9 mouse cellular contexts compared by ENCODE assay signal in the genomic region with DNA sequence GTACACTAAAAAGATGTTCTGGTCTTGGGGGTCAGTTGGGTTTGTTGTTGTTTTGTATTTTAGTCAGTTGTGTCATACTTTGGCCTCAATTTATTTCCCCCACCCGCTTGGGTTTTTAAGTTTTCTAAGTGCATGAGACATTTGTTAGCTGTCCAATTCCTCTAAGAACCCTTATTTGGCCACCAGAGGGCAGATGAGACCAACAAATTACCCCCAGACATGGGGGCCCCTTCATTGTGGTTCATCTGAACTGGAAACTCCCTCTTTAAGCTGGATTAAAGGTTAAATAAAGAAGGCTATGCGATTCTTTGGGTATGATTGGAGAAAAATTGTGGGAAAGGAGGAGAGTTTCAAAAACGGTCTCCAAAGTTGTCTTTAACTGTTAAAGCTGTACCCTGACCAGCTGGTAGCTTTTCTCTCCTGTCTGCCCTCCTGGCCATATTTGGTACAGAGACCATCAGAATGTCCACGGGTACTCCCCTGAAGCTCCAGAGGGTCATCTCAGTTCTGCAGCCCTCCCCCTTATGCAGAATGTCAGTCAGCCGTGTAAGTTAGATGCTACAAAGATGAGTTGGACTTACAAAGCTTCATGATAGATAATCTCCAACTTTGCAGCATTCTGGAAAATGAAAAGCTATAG.
DNase-seq lines count a peak whose midpoint lies in the region; ATAC-seq and TF ChIP-seq lines count a peak whose summit lies in the region.
"Had no signal": no experiment of that assay in that cellular context is flagged by ENCODE, and none has a peak within 500 bp of the region (broad histone marks: within the 10 kb centered on the region; RNA-seq: fewer than 3 reads in every experiment).

No protein-coding gene starts in this region.

- no peaks in the 10 kb centered on the region for H3K9me3 ChIP-seq in embryonic facial prominence, embryonic 14.5 days (ENCODE audit: control insufficient read depth, low read length)
- no peaks in the 10 kb centered on the region for H3K9me3 ChIP-seq in lung, postnatal 0 days (ENCODE audit: low read length)

- DNase-seq in cerebellum, adult 18-20 months, result peak; percentile 8 to 14
- DNase-seq in cerebellum, adult 11-12 months, result no peak
- DNase-seq in thymus, postnatal 0 days (ENCODE audit: low spot score), result peak; percentile 31
- no peak for DNase-seq in thymus, adult 2 months
- DNase-seq in embryonic facial prominence, embryonic 14.5 days (ENCODE audit: low spot score), result peak; percentile 65
- peak; percentile 55 for DNase-seq in kidney, postnatal 10 days
- DNase-seq in lung, postnatal 0 days (ENCODE audit: low spot score), result peak; percentile 71
- DNase-seq in splenic B cell, adult 2 months (ENCODE audit: low read depth, low spot score), result peak; percentile 13

- WGBS in thymus, adult 2 months, result 39% methylated on average over 5 of the region's 5 CpGs
- 42% methylated on average over 5 of the region's 5 CpGs for WGBS in embryonic facial prominence, embryonic 14.5 days
- 36% methylated on average over 5 of the region's 5 CpGs for WGBS in lung, postnatal 0 days

- no peak for TF ChIP-seq POLR2A in thymus, adult 2 months (IDR thresholded peaks at IDR 0.05; ENCODE audit: control insufficient read depth, extremely low read depth, insufficient read depth, low read length, poor library complexity)

- no peak overlapping the region for H3K27ac ChIP-seq in thymus, adult 2 months (ENCODE audit: control insufficient read depth, insufficient read depth, low read length)
- H3K27ac ChIP-seq in embryonic facial prominence, embryonic 14.5 days (replicated peaks; ENCODE audit: low read depth, low read length), result no peak overlapping the region
- H3K27ac ChIP-seq in lung, postnatal 0 days (ENCODE audit: low read length), result no peak overlapping the region
- H3K27ac ChIP-seq: macrophage had no signal

- no peak overlapping the region for H3K9ac ChIP-seq in embryonic facial prominence, embryonic 14.5 days (ENCODE audit: low read depth, low read length)
- H3K9ac ChIP-seq in lung, postnatal 0 days (replicated peaks; ENCODE audit: low read depth), result no peak overlapping the region

- no peaks in the 10 kb centered on the region for H3K4me1 ChIP-seq in thymus, adult 2 months (replicated peaks; ENCODE audit: control insufficient read depth, insufficient read depth, low read length)
- H3K4me1 ChIP-seq in embryonic facial prominence, embryonic 14.5 days (ENCODE audit: control insufficient read depth, insufficient read depth, low read length), result no peaks in the 10 kb centered on the region
- no peaks in the 10 kb centered on the region for H3K4me1 ChIP-seq in lung, postnatal 0 days (ENCODE audit: insufficient read depth, low read depth, low read length)

- TF ChIP-seq EP300 in lung, postnatal 0 days (IDR thresholded peaks at IDR 0.05), result no peak

- H3K4me3 ChIP-seq in thymus, adult 2 months (ENCODE audit: control insufficient read depth, insufficient read depth, low read length), result no peak overlapping the region
- no peak overlapping the region for H3K4me3 ChIP-seq in embryonic facial prominence, embryonic 14.5 days (ENCODE audit: low read depth, low read length)
- no peak overlapping the region for H3K4me3 ChIP-seq in lung, postnatal 0 days (ENCODE audit: low read depth, low read length)

- no peaks in the 10 kb centered on the region for H3K36me3 ChIP-seq in thymus, adult 2 months (ENCODE audit: control insufficient read depth, insufficient read depth, low read length)
- H3K36me3 ChIP-seq in embryonic facial prominence, embryonic 14.5 days (ENCODE audit: control insufficient read depth, insufficient read depth, low read length), result no peaks in the 10 kb centered on the region
- no peaks in the 10 kb centered on the region for H3K36me3 ChIP-seq in lung, postnatal 0 days (ENCODE audit: insufficient read depth, low read length)
- no peaks in the 10 kb centered on the region for H3K36me3 ChIP-seq in splenic B cell, adult 2 months (ENCODE audit: control insufficient read depth, insufficient read depth, low read length, poor library complexity, severe bottlenecking)

- no peak for TF ChIP-seq CTCF in thymus, adult 2 months (IDR thresholded peaks at IDR 0.05; ENCODE audit: borderline replicate concordance, control insufficient read depth, extremely low read depth, insufficient read depth, low read length, poor library complexity)
- TF ChIP-seq CTCF in lung, postnatal 0 days (IDR thresholded peaks at IDR 0.05), result peak; percentile 75

- ATAC-seq in embryonic facial prominence, embryonic 14.5 days (ENCODE audit: low read depth), result no peak
- ATAC-seq in lung, postnatal 0 days, result no peak

- no peaks in the 10 kb centered on the region for H3K27me3 ChIP-seq in thymus, adult 2 months (ENCODE audit: control insufficient read depth, insufficient read depth, low read length)
- peaks cover 5% of the 10 kb centered on the region; the same call in 1 of the 2 replicates for H3K27me3 ChIP-seq in embryonic facial prominence, embryonic 14.5 days (replicated peaks; ENCODE audit: control insufficient read depth, insufficient read depth, low read length)
- H3K27me3 ChIP-seq in lung, postnatal 0 days (replicated peaks; ENCODE audit: insufficient read depth, low read length), result no peaks in the 10 kb centered on the region
- H3K27me3 ChIP-seq in splenic B cell, adult 2 months (ENCODE audit: control insufficient read depth, insufficient read depth, low read length, poor library complexity, severe bottlenecking), result no peaks in the 10 kb centered on the region; the same call in 1 of the 2 replicates

- no peak overlapping the region for H3K4me2 ChIP-seq in embryonic facial prominence, embryonic 14.5 days (ENCODE audit: low read depth, low read length)
- no peak overlapping the region for H3K4me2 ChIP-seq in lung, postnatal 0 days (replicated peaks; ENCODE audit: low read depth, low read length)

Comparison
In these comparisons a context has a peak if more than half of its experiments do, and no peak if none do; other contexts are left out.
1. DNase-seq: peak in cerebellum, adult 18-20 months (2 of 2), thymus, postnatal 0 days (single experiment), embryonic facial prominence, embryonic 14.5 days (single experiment), kidney, postnatal 10 days (single experiment), lung, postnatal 0 days (single experiment) and splenic B cell, adult 2 months (single experiment); none in cerebellum, adult 11-12 months (single experiment) and thymus, adult 2 months (single experiment).